Mouse (Mus musculus): Measurements from ENCODE around the gene Ncoa5. TPM values are rescaled to one million over a fixed set of nuclear protein-coding genes. Genes with fewer than 3 reads are reported as not detected.

Gene Ncoa5
- polyA plus RNA-seq, 1 experiment from 2014 or later, result 79.5 TPM

DNA sequence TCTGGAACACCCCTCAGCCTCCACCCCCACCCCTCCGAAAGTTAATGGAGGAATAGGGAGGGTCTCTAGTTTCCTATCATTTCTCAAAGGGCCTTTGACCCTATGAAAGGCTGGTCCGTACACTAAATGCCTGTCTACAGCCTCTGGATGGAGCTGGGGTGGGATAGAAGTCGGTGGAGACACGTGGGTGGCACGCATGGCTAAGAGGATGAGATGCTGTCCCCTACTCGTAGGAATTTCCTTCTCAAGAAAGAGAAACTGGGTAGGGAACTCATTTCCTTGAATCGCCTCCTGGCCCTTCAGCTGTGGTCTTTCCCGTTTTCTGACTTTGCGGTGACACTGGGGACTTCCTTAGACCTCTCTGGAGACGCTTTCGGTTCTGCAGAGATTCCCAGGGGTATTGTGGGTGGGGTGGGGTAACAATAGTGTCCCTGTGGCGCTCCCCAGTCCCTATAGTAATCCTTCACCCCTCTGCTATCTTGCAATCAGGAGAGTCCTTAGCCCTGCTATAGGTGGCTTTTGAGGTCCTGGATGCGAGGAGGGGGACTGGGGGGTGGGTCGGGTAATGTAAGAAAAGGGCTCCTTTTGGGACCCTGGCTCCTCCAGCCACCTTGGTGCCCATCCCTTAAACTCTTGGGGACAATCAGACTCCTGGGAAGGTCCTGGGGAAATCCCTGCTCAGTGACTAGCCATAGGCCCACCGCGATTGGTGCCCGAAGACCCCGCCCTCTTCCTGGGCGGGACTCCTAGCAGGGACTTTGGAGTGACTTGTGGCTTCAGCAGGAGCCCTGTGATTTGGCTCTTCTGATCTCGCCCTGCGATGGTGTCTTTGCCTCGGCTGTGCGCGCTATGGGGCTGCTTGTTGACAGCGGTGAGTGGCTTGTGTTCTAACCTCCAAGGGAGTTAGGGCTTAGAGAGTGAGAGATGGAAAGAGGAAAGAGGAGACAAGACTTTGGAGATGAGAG is 20.5 kb upstream of the Ncoa5 start, which contains the start of gene Cd40:
TSS of gene Cd40 (plus strand) at position 740 of the 965 bp plus-strand sequence.
- Histone ChIP-seq H3K27ac (ENCODE audit: low read depth, low read length) (no peak within 1 kb of the TSS), H3K4me3 (ENCODE audit: low read depth, low read length) (peak within 1 kb of the TSS; percentile 12; the same call in 1 of the 2 replicates), H3K9me3 (ENCODE audit: control insufficient read depth, low read length) (no peaks in the 10 kb centered on the region), H3K27me3 (ENCODE audit: control insufficient read depth, insufficient read depth, low read length) (0 out of 2 replicates have a peak, but pooled peaks cover 2% of the 10 kb centered on the region), H3K4me2 (replicated peaks; ENCODE audit: low read depth, low read length) (peak within 1 kb of the TSS; percentile 31), H3K4me1 (replicated peaks; ENCODE audit: control insufficient read depth, insufficient read depth, low read length) (no peaks in the 10 kb centered on the region), H3K36me3 (ENCODE audit: control insufficient read depth, insufficient read depth, low read length) (no peaks in the 10 kb centered on the region), H3K9ac (ENCODE audit: low read depth, low read length) (0 out of 2 replicates have a peak within 1 kb of the TSS, but pooled peaks have one; percentile 15)
- DNase-seq (ENCODE audit: low spot score) (peak; percentile 75), ATAC-seq (ENCODE audit: low FRiP score) (0 out of 2 replicates have a peak, but pooled peaks have one; percentile 60)
- WGBS, result 18% methylated on average over 25 of the region's 25 CpGs

DNA sequence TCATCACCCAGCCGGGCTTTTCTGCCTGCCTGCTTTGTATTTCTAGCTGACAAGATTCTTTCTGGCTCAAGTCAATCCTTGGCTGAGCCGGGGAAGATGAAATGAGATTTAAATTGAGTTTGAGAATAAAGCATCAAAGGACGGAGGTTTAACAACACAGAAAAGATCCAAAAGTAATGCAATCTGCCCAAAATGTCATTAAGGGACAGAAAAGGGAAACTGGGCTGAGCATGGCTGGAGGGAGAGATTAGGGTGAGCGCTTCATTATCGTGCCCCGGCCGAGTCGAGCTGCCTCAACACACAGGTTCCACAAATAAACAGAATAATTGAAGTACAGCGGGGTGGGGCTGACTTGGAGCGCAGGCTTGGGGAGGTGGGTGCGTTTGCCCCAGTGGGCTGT is 16.9 kb upstream of the Ncoa5 start:
- no peak for ATAC-seq (ENCODE audit: low FRiP score)
- H3K27me3 ChIP-seq (ENCODE audit: control insufficient read depth, insufficient read depth, low read length), result 0 out of 2 replicates have a peak, but pooled peaks cover under 1% of the 10 kb centered on the region
- 59% methylated on average over 11 of the region's 11 CpGs for WGBS

DNA sequence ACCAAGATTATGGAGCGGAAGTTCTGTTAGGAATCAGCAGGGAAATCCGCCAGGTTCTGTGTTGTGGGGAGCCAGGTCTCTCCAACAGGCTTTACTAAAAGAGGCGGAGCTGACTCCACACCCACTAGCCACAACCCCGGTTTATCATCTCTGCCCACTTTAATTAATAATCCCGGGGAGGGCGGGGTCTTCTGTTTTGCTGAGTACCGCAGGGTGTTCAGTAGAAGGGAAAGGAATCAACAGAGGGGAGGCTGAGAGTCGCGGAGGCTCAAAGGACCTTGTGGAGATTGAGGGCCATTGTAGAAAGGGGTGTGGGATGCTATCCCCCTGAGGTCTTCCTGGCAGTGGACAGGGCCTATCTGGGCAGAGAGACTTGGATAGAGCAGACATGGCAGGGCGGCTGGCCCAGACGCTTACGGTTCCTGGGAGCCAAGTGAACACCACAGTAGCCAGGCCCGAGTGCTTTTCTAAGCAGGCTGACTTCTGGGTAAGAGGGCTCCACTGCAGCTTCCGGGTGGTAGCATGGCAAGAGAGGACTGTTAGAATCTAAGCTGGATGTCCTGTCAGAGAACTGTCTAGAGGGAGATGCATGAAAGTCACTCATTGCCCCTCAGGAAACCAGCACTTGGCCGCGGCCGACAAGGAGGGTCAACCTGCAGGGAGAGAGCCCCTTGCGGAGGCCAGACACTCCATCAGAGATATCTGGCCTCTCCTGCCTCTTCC is 16.3 kb upstream of the Ncoa5 start:
- Histone ChIP-seq H3K4me2 (replicated peaks; ENCODE audit: low read depth, low read length) (no peak overlapping the region), H3K4me1 (replicated peaks; ENCODE audit: control insufficient read depth, insufficient read depth, low read length) (no peaks in the 10 kb centered on the region), H3K36me3 (ENCODE audit: control insufficient read depth, insufficient read depth, low read length) (no peaks in the 10 kb centered on the region), H3K27me3 (ENCODE audit: control insufficient read depth, insufficient read depth, low read length) (no peaks in the 10 kb centered on the region), H3K9me3 (ENCODE audit: control insufficient read depth, low read length) (no peaks in the 10 kb centered on the region), H3K4me3 (ENCODE audit: low read depth, low read length) (no peak overlapping the region), H3K9ac (ENCODE audit: low read depth, low read length) (no peak overlapping the region), H3K27ac (ENCODE audit: low read depth, low read length) (no peak overlapping the region)
- DNase-seq (ENCODE audit: low spot score), result no peak
- ATAC-seq (ENCODE audit: low FRiP score), result no peak
- 87% methylated on average over 18 of the region's 18 CpGs for WGBS

More for the DNA sequence above, 16.9 kb upstream of the Ncoa5 start:
- no peak overlapping the region for H3K4me2 ChIP-seq (replicated peaks; ENCODE audit: low read depth, low read length)
- no peak overlapping the region for H3K9ac ChIP-seq (ENCODE audit: low read depth, low read length)
- H3K9me3 ChIP-seq (ENCODE audit: control insufficient read depth, low read length), result no peaks in the 10 kb centered on the region
- DNase-seq (ENCODE audit: low spot score), result no peak
- H3K4me3 ChIP-seq (ENCODE audit: low read depth, low read length), result no peak overlapping the region
- no peak overlapping the region for H3K27ac ChIP-seq (ENCODE audit: low read depth, low read length)
- no peaks in the 10 kb centered on the region for H3K4me1 ChIP-seq (replicated peaks; ENCODE audit: control insufficient read depth, insufficient read depth, low read length)
- no peaks in the 10 kb centered on the region for H3K36me3 ChIP-seq (ENCODE audit: control insufficient read depth, insufficient read depth, low read length)

DNA sequence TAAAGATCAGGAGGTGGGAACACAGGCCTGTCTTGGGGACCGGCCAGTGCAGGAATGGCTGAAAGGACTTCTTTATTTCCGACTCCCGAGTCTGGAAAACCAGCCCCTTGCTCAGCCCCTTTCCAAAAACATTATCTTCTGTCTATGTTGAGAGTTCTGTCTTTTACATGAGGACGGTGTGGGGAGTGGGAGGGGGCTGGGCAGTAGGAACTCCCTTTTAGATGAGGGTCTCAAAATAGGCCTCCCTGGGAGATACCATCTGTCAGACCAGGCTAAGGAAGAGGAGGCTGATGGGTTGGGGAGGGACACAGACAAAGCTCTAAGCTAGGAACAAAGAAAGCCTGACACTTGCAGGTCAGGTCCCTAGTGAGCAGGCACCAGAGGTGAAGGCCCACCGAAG is 14.4 kb upstream of the Ncoa5 start:
- Histone ChIP-seq H3K4me1 (replicated peaks; ENCODE audit: control insufficient read depth, insufficient read depth, low read length) (no peaks in the 10 kb centered on the region), H3K9me3 (ENCODE audit: control insufficient read depth, low read length) (no peaks in the 10 kb centered on the region), H3K4me2 (replicated peaks; ENCODE audit: low read depth, low read length) (no peak overlapping the region), H3K9ac (ENCODE audit: low read depth, low read length) (no peak overlapping the region), H3K27me3 (ENCODE audit: control insufficient read depth, insufficient read depth, low read length) (no peaks in the 10 kb centered on the region), H3K36me3 (ENCODE audit: control insufficient read depth, insufficient read depth, low read length) (no peaks in the 10 kb centered on the region), H3K27ac (ENCODE audit: low read depth, low read length) (no peak overlapping the region), H3K4me3 (ENCODE audit: low read depth, low read length) (no peak overlapping the region)
- ATAC-seq (ENCODE audit: low FRiP score) (no peak), DNase-seq (ENCODE audit: low spot score) (no peak)
- WGBS, result 44% methylated on average over 5 of the region's 5 CpGs

DNA sequence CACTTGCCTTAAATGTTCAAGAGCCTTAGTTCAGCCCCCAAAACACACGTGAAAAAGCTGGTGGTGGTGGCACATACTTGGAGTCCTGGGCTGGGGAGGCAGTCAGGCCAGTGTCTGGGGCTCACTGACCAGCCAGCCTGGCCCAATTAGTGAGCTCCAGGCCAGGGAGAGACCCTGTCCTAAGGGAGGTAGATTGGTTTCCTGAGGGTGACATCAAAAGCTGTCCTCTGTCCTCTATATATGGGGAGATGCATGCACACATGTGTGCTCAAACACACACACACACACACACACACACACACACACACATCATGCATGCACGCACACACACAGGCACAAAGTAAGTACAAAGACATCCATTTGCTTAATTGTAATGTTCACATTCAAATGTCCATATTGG is 9.1 kb upstream of the Ncoa5 start:
- Histone ChIP-seq H3K4me1 (replicated peaks; ENCODE audit: control insufficient read depth, insufficient read depth, low read length) (no peaks in the 10 kb centered on the region; the same call in 1 of the 2 replicates), H3K4me2 (replicated peaks; ENCODE audit: low read depth, low read length) (no peak overlapping the region), H3K4me3 (ENCODE audit: low read depth, low read length) (no peak overlapping the region), H3K27ac (ENCODE audit: low read depth, low read length) (peak overlapping the region; percentile 19; the same call in 1 of the 2 replicates), H3K9me3 (ENCODE audit: control insufficient read depth, low read length) (no peaks in the 10 kb centered on the region), H3K9ac (ENCODE audit: low read depth, low read length) (no peak overlapping the region; the same call in 1 of the 2 replicates), H3K27me3 (ENCODE audit: control insufficient read depth, insufficient read depth, low read length) (no peaks in the 10 kb centered on the region), H3K36me3 (ENCODE audit: control insufficient read depth, insufficient read depth, low read length) (no peaks in the 10 kb centered on the region)
- no peak for DNase-seq (ENCODE audit: low spot score)
- ATAC-seq (ENCODE audit: low FRiP score), result peak; percentile 14; the same call in 1 of the 2 replicates
- 46% methylated on average over 2 of the region's 2 CpGs for WGBS

DNA sequence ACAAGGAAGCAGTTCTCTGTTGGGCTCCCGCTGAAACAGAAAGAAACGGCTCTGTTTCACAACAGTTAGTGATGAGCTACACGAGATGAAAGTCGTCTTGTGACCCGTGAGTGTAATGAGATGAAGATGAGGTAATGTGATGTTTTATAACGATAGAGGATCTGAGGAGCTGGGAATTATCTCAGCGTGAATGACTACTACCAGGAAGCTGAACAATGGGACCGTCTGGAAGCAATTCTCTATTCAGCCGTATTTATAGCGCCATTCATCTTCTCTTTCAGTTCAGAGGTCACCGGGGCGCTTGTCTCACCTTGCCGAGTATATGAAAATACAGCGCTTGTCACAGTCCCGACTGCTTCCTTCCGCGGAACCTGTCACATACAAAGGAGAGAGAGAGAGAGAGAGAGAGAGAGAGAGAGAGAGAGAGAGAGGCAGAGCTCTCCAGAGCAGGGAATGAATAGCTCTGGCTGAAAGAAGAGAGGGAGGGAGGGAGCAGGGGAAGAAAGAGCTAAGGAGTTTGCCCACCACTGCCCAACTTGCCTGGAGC is 8.5 kb upstream of the Ncoa5 start:
- Histone ChIP-seq H3K9ac (ENCODE audit: low read depth, low read length) (peak overlapping the region; percentile 32; the same call in 1 of the 2 replicates), H3K9me3 (ENCODE audit: control insufficient read depth, low read length) (no peaks in the 10 kb centered on the region), H3K4me1 (replicated peaks; ENCODE audit: control insufficient read depth, insufficient read depth, low read length) (no peaks in the 10 kb centered on the region; the same call in 1 of the 2 replicates), H3K36me3 (ENCODE audit: control insufficient read depth, insufficient read depth, low read length) (no peaks in the 10 kb centered on the region), H3K27ac (ENCODE audit: low read depth, low read length) (peak overlapping the region; percentile 19; the same call in 1 of the 2 replicates), H3K27me3 (ENCODE audit: control insufficient read depth, insufficient read depth, low read length) (no peaks in the 10 kb centered on the region), H3K4me2 (replicated peaks; ENCODE audit: low read depth, low read length) (peak overlapping the region; percentile 9; the same call in 1 of the 2 replicates), H3K4me3 (ENCODE audit: low read depth, low read length) (no peak overlapping the region)
- ATAC-seq (ENCODE audit: low FRiP score), result peak; percentile 56; the same call in 1 of the 2 replicates
- WGBS, result 8% methylated on average over 17 of the region's 17 CpGs
- DNase-seq (ENCODE audit: low spot score), result peak; percentile 67

DNA sequence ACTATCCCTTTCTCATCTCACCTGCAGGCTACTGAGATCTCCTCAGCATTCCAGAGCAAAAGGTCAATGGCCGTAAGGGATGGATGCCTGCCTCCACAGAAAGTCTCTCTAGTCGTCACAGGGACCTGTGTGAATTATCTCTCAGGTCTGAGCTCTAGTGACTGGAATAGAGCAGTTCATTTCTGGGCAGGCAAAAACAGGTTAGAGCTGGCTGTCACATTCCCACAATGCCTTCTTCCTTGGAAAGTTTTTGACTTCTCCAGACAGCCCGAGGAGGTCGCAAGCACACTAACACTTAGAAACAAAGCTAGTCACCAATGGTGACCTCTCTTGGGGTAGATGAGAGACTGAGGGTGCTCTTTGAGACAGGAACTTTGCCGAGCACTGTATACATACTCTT is 7.5 kb upstream of the Ncoa5 start:
- ATAC-seq (ENCODE audit: low FRiP score), result no peak
- Histone ChIP-seq H3K36me3 (ENCODE audit: control insufficient read depth, insufficient read depth, low read length) (no peaks in the 10 kb centered on the region), H3K4me2 (replicated peaks; ENCODE audit: low read depth, low read length) (no peak overlapping the region), H3K9me3 (ENCODE audit: control insufficient read depth, low read length) (no peaks in the 10 kb centered on the region), H3K9ac (ENCODE audit: low read depth, low read length) (no peak overlapping the region), H3K4me1 (replicated peaks; ENCODE audit: control insufficient read depth, insufficient read depth, low read length) (no peaks in the 10 kb centered on the region; the same call in 1 of the 2 replicates), H3K27me3 (ENCODE audit: control insufficient read depth, insufficient read depth, low read length) (no peaks in the 10 kb centered on the region), H3K27ac (ENCODE audit: low read depth, low read length) (no peak overlapping the region), H3K4me3 (ENCODE audit: low read depth, low read length) (no peak overlapping the region)
- no peak for DNase-seq (ENCODE audit: low spot score)
- WGBS, result 82% methylated on average over 5 of the region's 5 CpGs

DNA sequence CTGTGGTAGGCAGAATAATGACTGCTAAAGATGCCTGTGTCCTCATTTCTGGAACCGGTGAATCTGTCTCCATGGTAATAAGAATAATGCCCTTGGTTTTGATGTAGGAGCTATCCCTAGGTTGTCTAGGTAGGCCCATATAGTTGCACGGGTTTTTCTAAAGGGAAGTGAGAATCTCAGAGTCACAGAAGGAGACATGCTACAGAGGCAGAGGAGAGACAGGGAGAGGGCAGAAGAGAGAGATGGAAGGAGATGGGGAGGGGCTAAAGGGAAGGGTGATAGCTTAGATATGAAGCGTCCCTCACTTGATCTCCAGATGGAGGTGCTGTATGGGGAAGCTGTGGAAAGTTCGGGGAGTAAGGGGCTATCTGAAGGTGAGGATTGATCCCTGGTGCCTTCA is 2.7 kb upstream of the Ncoa5 start:
- no peak for ATAC-seq (ENCODE audit: low FRiP score)
- 63% methylated on average over 4 of the region's 4 CpGs for WGBS

More for the DNA sequence above, 2.7 kb upstream of the Ncoa5 start:
- no peak for DNase-seq (ENCODE audit: low spot score)
- Histone ChIP-seq H3K36me3 (ENCODE audit: control insufficient read depth, insufficient read depth, low read length) (no peaks in the 10 kb centered on the region), H3K4me1 (replicated peaks; ENCODE audit: control insufficient read depth, insufficient read depth, low read length) (peaks cover 10% of the 10 kb centered on the region; the same call in 1 of the 2 replicates), H3K27me3 (ENCODE audit: control insufficient read depth, insufficient read depth, low read length) (no peaks in the 10 kb centered on the region), H3K4me2 (replicated peaks; ENCODE audit: low read depth, low read length) (no peak overlapping the region), H3K4me3 (ENCODE audit: low read depth, low read length) (no peak overlapping the region), H3K9me3 (ENCODE audit: control insufficient read depth, low read length) (no peaks in the 10 kb centered on the region), H3K27ac (ENCODE audit: low read depth, low read length) (no peak overlapping the region), H3K9ac (ENCODE audit: low read depth, low read length) (no peak overlapping the region)
